Mouse (Mus musculus) liver, embryonic 14.5 days (tissue): ENCODE results near the gene Foxn3.

Experiments used
- CTCF ChIP-seq: IDR thresholded peaks from 2 replicates; pipeline ENCODE4 v1.5.1; 2016; ENCODE audit warnings: antibody characterized with exemption, low read depth, control low read depth
- EP300 ChIP-seq: IDR thresholded peaks from 2 replicates; pipeline ENCODE4 v1.6.1; 2016; ENCODE audit warnings: antibody characterized with exemption, low read depth

DNA sequence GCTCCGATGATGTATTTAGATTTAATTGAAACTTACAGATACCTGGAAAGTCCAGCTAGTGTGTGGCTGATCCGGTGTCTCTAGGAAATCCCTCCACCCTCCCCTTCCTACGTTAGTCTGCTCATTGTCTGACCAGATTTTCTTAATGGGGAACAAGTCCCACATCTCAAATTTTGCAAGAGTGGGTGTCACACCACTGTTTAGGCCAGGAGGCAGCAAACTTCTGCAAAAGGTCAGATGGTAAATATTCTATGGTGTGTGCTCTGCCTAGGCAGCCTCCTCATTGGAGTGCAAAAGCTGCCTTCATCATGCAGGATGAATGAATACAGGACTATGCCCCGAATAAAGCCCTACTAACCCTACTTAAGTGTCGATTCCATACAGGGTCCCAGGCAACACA, 115.6 kb downstream of the Foxn3 start:
- no peak for TF ChIP-seq CTCF
- TF ChIP-seq EP300 = no peak
